Mouse (Mus musculus): ENCODE data around the gene Oscp1.
A peak's percentile ranks its signal among the peaks of the same experiment; 100 is the strongest.
"Not testable (repeated sequence)": the region's sequence is repeated elsewhere in the genome, so short reads cannot be mapped to it uniquely, and the experiment has no call there.

Gene Oscp1

DNA sequence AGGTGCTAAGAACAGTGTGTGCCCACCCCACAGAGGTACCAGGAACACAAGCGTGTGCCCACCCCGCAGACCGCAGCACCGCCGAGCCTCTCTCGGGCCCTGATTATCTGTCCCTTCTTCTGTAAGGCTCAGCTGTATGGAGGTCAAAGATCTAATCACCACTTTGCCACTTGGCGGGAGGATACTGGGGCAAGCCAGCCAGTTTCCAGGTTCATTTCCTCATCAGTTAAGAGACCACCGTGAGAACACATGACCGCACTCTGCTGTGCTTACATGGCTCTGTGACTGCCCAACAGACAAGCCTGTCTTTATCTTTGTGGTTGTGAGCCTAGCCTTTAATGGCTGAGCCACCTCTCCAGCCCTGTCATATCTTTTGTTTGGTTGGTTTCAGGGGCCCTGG lies 24.7 kb downstream of the Oscp1 start:
- DNase-seq (ENCODE audit: low spot score) = no peak

- no peak for DNase-seq (ENCODE audit: low spot score)
These were observed 26.0 kb downstream of the Oscp1 start for GRCm38 (mm10) chr4:126084382-126084781.

DNA sequence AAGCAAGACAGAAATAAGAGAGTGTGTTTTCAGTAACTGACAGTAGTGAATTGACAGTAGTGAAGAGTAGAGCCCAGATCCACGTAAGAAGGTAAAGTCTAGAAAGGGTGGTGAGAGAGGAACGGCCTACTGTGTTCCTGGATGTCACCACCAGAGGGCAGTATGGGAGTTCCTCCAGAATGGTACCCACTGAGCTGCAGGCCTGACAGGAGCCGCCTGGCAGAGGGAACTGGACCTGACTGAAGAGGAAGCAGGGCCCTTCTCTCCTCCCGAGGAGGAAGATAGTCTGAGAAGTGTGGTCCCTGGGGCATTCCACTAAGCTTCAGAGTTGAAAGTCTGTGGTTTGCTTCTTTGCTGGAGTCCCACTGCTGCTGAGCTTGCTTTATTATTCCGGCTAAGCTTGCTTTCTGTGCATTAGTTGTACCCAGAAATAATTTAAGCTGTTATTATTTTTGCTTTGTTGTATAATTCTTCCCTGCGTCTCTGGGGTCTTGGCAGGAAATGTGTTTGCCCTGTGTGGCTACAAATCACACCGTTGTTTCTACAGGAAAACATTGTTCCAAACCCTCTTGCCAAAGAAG lies 27.7 kb downstream of the Oscp1 start:
- peak; percentile 75 for DNase-seq (ENCODE audit: low spot score)

DNA sequence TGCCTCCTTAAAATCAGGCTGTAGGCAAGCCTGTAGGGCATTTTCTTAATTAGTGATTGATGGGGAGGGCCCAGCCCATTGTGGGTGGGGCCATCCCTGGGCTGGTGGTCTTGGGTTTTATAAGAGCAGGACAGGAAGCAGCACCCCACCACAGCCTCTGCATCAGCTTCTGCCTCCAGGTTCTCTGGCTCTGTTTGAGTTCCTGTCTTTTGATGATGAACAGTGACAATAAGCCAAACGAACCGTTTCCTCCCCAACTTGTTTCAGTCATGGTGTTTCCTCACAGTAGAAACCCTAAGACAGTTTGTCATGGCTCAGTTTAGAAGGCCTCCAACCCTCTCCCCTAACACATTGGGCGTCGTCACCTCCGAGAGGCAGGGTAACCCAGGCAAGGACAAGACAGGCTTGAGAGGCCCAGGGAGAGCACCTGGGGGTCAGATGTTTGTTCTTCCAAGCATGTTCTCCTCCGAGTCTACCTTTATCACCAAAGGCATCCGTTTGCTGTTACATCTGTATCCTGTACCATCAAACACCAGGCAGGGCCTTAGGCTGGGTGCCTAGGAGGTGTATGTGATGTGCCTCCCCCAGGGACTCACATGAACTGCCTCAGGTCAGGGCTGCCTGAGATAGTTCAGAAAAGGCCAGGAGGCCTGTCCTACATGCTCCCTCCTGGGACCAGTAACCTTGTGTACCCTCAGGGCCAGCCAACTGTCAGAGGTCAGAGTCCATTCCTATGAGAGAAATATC lies 31.9 kb downstream of the Oscp1 start:
- DNase-seq (ENCODE audit: low spot score) = no peak

DNA sequence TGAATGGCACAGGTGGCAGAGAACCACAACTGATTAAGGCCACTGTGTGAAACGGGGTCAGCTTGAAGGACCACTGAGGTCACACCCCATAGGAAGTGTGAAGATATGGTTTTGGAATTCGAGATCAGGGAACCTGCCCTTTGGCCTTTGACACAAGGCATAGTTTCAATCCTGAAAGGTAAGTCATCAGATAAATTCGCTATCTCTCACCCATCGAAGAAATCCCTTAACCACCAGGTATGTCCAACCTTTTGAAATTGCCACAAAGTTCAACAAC lies 32.4 kb downstream of the Oscp1 start:
- no peak for DNase-seq (ENCODE audit: low spot score)

- no peak for DNase-seq (ENCODE audit: low spot score)
These were observed 33.5 kb downstream of the Oscp1 start for GRCm38 (mm10) chr4:126091873-126092272.

GRCm38 (mm10) chr4:126095622-126096430 lies 37.5 kb downstream of the Oscp1 start:
- DNase-seq (ENCODE audit: low spot score) = not testable (repeated sequence)

- DNase-seq (ENCODE audit: low spot score) = peak; percentile 94
These were observed 38.2 kb downstream of the Oscp1 start, which contains the start of gene Lsm10 for GRCm38 (mm10) chr4:126096464-126097111. TSS of gene Lsm10 (plus strand) at chr4:126096623.

DNA sequence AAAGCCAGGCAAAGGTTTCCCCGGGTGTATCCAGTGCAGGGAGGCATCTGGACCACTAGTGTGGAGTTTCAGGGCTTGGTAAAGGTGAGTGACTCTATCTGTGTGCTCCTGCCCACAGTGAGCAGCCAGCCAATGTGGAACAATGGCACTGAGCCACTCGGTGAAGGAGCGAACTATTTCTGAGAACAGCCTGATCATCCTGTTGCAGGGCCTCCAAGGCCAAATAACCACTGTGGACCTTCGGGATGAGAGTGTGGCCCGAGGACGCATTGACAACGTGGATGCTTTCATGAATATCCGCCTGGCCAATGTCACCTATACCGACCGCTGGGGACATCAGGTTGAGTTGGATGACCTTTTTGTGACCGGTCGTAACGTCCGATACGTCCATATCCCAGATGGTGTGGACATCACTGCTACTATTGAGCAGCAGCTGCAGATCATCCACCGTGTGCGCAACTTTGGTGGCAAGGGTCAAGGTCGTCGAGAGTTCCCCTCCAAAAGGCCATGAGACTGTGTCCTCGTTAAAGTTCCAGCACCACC lies 39.4 kb downstream of the Oscp1 start:
- DNase-seq (ENCODE audit: low spot score) = no peak

GRCm38 (mm10) chr4:126099365-126099764 lies 41.0 kb downstream of the Oscp1 start:
- DNase-seq (ENCODE audit: low spot score) = no peak

DNA sequence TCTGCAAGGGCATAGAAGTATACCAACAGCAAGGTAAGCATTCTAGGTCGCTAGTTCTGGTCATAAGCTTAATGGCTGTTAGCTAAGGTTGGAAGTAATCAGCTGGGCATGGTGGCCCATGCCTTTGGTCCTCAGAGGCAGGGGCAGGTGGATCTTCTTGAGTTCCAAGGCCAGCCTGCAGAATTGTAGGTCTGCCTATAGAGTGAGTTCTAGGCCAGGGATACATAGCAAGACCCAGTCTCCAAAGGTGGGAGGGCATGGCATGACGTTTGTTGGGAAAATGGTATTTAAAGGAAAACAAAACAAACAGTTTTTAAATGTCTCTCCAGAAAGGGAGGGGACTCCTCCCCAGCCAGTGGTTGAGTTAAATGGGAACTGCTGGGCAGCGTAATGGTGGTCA lies 42.4 kb downstream of the Oscp1 start:
- no peak for DNase-seq (ENCODE audit: low spot score)

- DNase-seq (ENCODE audit: low spot score) = no peak
These were observed 43.9 kb downstream of the Oscp1 start for GRCm38 (mm10) chr4:126102061-126102841.

- DNase-seq (ENCODE audit: low spot score) = peak; percentile 80
These were observed 44.8 kb downstream of the Oscp1 start for GRCm38 (mm10) chr4:126103057-126103581.

- peak; percentile 96 for DNase-seq (ENCODE audit: low spot score)
These were observed 45.3 kb downstream of the Oscp1 start, which contains the start of gene Stk40 for GRCm38 (mm10) chr4:126103590-126104068. TSS of gene Stk40 (plus strand) at chr4:126103957.

GRCm38 (mm10) chr4:126104261-126105075 lies 46.1 kb downstream of the Oscp1 start:
- DNase-seq (ENCODE audit: low spot score) = peak; percentile 38

DNA sequence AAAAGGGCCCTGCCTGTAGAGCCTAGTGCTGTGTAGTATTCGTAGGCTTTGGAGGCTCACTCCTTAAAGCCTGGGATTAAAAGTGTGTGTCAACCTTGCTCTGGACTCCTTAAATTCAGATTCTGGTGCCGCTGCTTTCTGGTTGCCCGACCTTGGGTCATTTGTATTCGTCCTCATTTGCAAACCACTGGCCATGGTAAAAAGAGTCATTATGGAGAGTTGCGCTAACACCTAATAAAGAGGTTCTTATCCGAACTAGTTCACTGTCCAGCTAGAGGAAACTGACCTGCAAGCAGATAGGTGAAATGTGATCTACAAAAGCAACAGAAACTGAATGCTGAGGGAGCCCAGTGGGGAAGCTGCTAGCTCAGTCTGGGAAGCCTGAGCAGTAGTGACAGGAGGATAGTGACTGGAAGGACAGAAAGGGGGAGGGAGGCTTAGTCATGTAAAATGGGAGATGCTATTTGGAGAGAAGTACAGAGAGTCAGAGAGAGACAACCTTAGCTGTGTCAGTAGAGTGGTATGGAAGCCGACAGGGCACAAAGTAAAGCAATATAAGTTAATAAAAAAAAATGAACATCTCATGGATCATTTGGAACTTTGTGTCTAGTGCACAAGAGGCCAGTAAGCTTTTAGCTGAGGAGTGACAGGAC lies 46.9 kb downstream of the Oscp1 start:
- no peak for DNase-seq (ENCODE audit: low spot score)

DNA sequence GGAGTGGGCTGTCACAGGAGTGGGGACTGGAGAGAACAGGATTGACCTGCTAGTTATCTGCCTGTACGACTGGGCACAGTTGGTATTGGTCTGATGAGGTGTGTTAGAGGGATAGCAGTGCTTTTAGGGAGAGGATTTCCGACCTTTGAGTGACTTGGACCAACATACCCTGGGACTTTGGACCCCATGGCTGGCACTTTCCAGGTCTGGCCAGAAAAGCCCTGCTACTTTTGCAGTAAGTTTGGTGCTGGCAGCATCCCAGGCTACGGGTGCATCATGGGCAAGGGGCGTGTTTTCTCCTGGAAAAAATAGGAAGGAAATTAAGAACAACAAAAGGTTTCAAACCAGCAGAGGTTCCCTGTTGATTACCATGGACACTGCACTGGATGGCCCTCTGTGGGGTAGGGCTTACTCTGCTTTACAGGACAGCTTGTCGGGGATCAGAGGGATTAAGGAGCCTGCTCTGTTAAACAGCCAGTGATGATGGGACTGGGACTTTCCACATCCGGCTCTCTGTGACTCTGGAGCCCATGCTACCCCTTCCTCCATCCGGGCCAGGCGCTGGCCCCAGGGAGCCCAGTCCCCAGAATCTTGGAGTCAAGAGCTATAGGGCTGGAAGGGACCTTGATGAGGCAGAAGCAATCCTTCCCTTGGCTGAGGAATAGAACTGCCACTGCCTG lies 49.8 kb downstream of the Oscp1 start:
- no peak for DNase-seq (ENCODE audit: low spot score)

DNA sequence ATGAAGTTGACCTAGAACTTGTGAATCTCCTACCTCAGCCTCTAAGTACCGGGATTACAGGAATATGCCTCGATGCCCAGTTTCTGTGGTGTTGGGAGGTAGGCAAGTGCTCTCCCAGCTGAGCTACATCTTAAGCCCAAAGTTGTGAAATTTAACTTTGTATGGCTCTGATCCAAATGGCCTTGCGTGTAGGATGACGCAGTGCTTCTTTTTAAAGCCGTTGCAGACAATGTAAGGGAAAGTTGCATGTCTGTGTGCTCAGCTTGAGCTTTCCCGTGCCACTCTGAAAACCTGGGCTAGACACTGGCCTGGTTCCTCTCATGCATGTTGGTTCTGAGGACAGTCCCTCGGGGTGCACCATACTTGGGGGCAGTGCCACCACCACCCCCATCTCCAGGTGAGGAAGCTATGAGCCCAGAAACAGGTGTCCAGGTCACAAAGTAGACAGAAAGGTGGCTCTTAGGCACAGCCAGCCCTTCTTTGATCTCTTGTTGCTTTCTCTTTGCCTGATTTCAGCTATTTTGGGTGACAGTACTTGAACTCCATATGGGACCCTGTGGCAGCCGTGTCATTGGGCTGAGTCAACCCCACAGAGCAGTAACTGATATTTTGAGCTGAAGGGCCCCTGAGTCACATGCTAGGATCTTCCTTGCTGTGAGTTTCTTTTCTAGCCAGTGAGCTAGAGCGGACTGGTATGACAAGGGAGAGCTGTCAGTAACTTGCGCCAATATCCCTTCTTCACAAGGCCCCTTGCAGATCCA lies 51.4 kb downstream of the Oscp1 start:
- no peak for DNase-seq (ENCODE audit: low spot score)

Measured in ovary, postnatal 36 days (tissue).